Mouse (Mus musculus) ES-Bruce4 (cell line): ENCODE data around the gene Cdc14b.

ENCODE experiments used
- CTCF ChIP-seq: IDR thresholded peaks from one replicate; pipeline ENCODE4 v1.8.1; 2011; ENCODE audit warnings: low read depth, low read length
- EP300 ChIP-seq: IDR thresholded peaks from 2 replicates; pipeline ENCODE4 v1.6.1; 2011; ENCODE audit warnings: low read depth, low read length; ENCODE audit not compliant: insufficient read depth
- POLR2A ChIP-seq: IDR thresholded peaks from one replicate; pipeline ENCODE4 v1.8.1; 2011; ENCODE audit warnings: low read length; ENCODE audit not compliant: insufficient read depth

DNA sequence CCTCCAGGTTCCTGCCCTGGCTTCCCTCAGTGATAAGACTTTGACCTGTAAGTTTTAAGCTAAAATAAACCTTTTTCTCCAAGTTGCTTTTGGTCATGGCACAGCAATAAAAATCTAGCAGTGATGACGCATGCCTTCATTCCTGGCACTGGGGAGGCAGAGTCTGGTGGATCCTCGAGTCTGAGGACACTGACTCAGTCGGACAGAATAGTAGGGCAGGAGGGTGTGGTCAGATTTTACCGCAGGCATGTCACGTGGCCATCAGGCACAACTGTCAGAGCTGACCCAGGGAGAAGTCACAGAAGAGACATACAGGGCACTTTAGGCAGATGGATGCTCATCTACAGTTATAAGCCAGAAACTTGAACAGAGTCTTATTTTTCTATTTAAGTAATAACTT lies 22.9 kb downstream of the Cdc14b start:
- TF ChIP-seq CTCF (no peak), POLR2A (no peak), EP300 (no peak)
